Mouse (Mus musculus) E14TG2a.4 (cell line): ENCODE measurements around the gene Atxn1.

Experiments
- CTCF ChIP-seq: conservative IDR thresholded peaks from 2 replicates; pipeline ENCODE4 v1.5.1; 2014; ENCODE audit warnings: low read length
- POU5F1 ChIP-seq: IDR thresholded peaks from 2 replicates; pipeline ENCODE4 v1.6.1; 2014; ENCODE audit warnings: low read length, borderline replicate concordance

DNA sequence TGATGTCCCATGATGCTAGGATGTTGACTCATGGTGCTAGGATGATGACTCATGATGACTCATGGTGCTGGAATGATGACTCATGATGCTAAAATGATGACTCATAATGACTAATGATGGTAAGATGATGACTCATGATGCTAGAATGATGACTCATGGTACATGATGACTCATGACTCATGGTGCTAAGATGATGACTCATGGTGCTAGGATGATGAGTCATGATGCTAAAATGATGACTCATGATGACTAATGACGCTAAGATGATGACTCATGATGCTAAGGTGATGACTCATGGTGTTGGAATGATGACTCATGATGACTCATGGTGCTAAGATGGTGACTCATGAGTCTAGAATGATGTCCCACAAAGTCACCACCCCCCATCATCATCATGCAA, 341.0 kb downstream of the Atxn1 start:
- TF ChIP-seq CTCF (no peak), POU5F1 (no peak)
